Mouse (Mus musculus): Measurements from ENCODE around the gene Scamp4. TPM values are rescaled to one million over a fixed set of nuclear protein-coding genes. Genes with fewer than 3 reads are reported as not detected.
"Not testable (repeated sequence)": the region's sequence is repeated elsewhere in the genome, so short reads cannot be mapped to it uniquely, and the experiment has no call there.

Gene Scamp4
- total and polyA plus RNA-seq, 2 experiments from 2014 or later, result 24.1 to 87.9 TPM

GRCm38 (mm10) chr10:80604001-80604509, 1.4 kb downstream of the Scamp4 start:
- DNase-seq, result no peak
- H3K27ac ChIP-seq (ENCODE audit: low read depth, low read length), result no peak overlapping the region
- ATAC-seq, result no peak
- peaks cover 30% of the 10 kb centered on the region for H3K36me3 ChIP-seq (ENCODE audit: insufficient read depth)
- H3K9me3 ChIP-seq (ENCODE audit: low read length), result no peaks in the 10 kb centered on the region
- TF ChIP-seq CTCF (IDR thresholded peaks at IDR 0.05; ENCODE audit: low read depth), result no peak
- peak overlapping the region; percentile 57; the same call in 1 of the 2 replicates for H3K9ac ChIP-seq
- H3K4me3 ChIP-seq (ENCODE audit: low read depth, low read length), result no peak overlapping the region
- H3K4me2 ChIP-seq (ENCODE audit: low read depth), result peak overlapping the region; percentile 66
- WGBS, result 96% methylated on average over 7 of the region's 7 CpGs
- H3K27me3 ChIP-seq (ENCODE audit: insufficient read depth, low read length), result no peaks in the 10 kb centered on the region; the same call in 1 of the 2 replicates
- H3K4me1 ChIP-seq (ENCODE audit: insufficient read depth), result peaks cover 12% of the 10 kb centered on the region; the same call in 1 of the 2 replicates

GRCm38 (mm10) chr10:80604988-80605387, 2.3 kb downstream of the Scamp4 start:
- WGBS, result 93% methylated on average over 2 of the region's 2 CpGs
- Histone ChIP-seq H3K9me3 (ENCODE audit: low read length) (no peaks in the 10 kb centered on the region), H3K27me3 (ENCODE audit: insufficient read depth, low read length) (no peaks in the 10 kb centered on the region), H3K4me3 (ENCODE audit: low read depth, low read length) (no peak overlapping the region), H3K27ac (ENCODE audit: low read depth, low read length) (no peak overlapping the region), H3K4me1 (ENCODE audit: insufficient read depth) (peaks cover 12% of the 10 kb centered on the region; the same call in 1 of the 2 replicates), H3K4me2 (ENCODE audit: low read depth) (no peak overlapping the region), H3K9ac (no peak overlapping the region), H3K36me3 (ENCODE audit: insufficient read depth) (peaks cover 38% of the 10 kb centered on the region)
- DNase-seq (no peak), ATAC-seq (no peak)
- TF ChIP-seq CTCF (IDR thresholded peaks at IDR 0.05; ENCODE audit: low read depth), result no peak

GRCm38 (mm10) chr10:80605721-80606120, 3.0 kb downstream of the Scamp4 start, which contains the start of gene Gm49322:
Gene Gm49322 (plus strand): TSS chr10:80606021.
- not testable (repeated sequence) for H3K27me3 ChIP-seq (ENCODE audit: insufficient read depth, low read length); DNase-seq; H3K4me3 ChIP-seq (ENCODE audit: low read depth, low read length); H3K4me2 ChIP-seq (ENCODE audit: low read depth); H3K27ac ChIP-seq (ENCODE audit: low read depth, low read length); ATAC-seq; H3K9ac ChIP-seq; H3K9me3 ChIP-seq (ENCODE audit: low read length)
- Histone ChIP-seq H3K36me3 (ENCODE audit: insufficient read depth) (peaks cover 38% of the 10 kb centered on the region), H3K4me1 (ENCODE audit: insufficient read depth) (peaks cover 12% of the 10 kb centered on the region; the same call in 1 of the 2 replicates)
- WGBS, result 85% methylated on average over 4 of the region's 4 CpGs

GRCm38 (mm10) chr10:80606306-80606705, 3.6 kb downstream of the Scamp4 start:
- Histone ChIP-seq H3K4me3 (ENCODE audit: low read depth, low read length) (no peak overlapping the region), H3K9ac (no peak overlapping the region), H3K27me3 (ENCODE audit: insufficient read depth, low read length) (no peaks in the 10 kb centered on the region), H3K4me1 (ENCODE audit: insufficient read depth) (peaks cover 12% of the 10 kb centered on the region; the same call in 1 of the 2 replicates), H3K9me3 (ENCODE audit: low read length) (no peaks in the 10 kb centered on the region), H3K4me2 (ENCODE audit: low read depth) (no peak overlapping the region), H3K36me3 (ENCODE audit: insufficient read depth) (peaks cover 38% of the 10 kb centered on the region), H3K27ac (ENCODE audit: low read depth, low read length) (no peak overlapping the region)
- ATAC-seq, result no peak
- WGBS, result 91% methylated on average over 23 of the region's 23 CpGs
- TF ChIP-seq CTCF (IDR thresholded peaks at IDR 0.05; ENCODE audit: low read depth), result no peak
- DNase-seq, result no peak

GRCm38 (mm10) chr10:80606737-80607350, 4.2 kb downstream of the Scamp4 start:
- H3K4me3 ChIP-seq (ENCODE audit: low read depth, low read length), result no peak overlapping the region
- H3K27ac ChIP-seq (ENCODE audit: low read depth, low read length), result no peak overlapping the region
- ATAC-seq (no peak), DNase-seq (no peak)
- peaks cover 38% of the 10 kb centered on the region for H3K36me3 ChIP-seq (ENCODE audit: insufficient read depth)
- TF ChIP-seq CTCF (IDR thresholded peaks at IDR 0.05; ENCODE audit: low read depth), result no peak
- 96% methylated on average over 34 of the region's 34 CpGs for WGBS
- no peak overlapping the region for H3K4me2 ChIP-seq (ENCODE audit: low read depth)
- H3K9me3 ChIP-seq (ENCODE audit: low read length), result no peaks in the 10 kb centered on the region
- H3K9ac ChIP-seq, result no peak overlapping the region
- H3K27me3 ChIP-seq (ENCODE audit: insufficient read depth, low read length), result no peaks in the 10 kb centered on the region
- peaks cover 12% of the 10 kb centered on the region; the same call in 1 of the 2 replicates for H3K4me1 ChIP-seq (ENCODE audit: insufficient read depth)

DNA sequence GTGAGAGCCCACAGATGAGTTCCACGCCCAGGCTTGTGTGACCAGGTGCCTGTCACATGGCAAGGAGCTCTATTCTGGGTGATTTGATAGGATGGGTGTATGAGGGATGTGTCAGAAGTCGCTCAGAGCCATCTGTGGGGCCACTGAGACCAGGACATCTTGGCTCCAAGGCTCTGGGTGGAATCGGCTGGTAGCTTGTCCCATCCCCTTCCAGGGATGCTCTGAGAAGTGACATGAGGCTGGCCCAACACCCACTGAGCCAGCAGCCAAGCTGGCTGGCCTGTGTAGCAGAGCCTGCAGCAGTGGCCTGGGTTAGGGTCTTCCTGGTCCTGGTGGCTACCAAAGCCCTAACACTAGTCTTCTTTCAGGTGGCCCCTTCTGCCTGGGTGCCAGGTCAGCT, 5.8 kb downstream of the Scamp4 start:
- ATAC-seq, result no peak

GRCm38 (mm10) chr10:80609269-80609924, 6.7 kb downstream of the Scamp4 start:
- no peak for ATAC-seq
- peaks cover 56% of the 10 kb centered on the region for H3K36me3 ChIP-seq (ENCODE audit: insufficient read depth)

More for the DNA sequence above, 5.8 kb downstream of the Scamp4 start:
- H3K4me2 ChIP-seq (ENCODE audit: low read depth), result no peak overlapping the region
- TF ChIP-seq CTCF (IDR thresholded peaks at IDR 0.05; ENCODE audit: low read depth), result no peak
- no peak overlapping the region for H3K9ac ChIP-seq
- 93% methylated on average over 3 of the region's 3 CpGs for WGBS
- H3K4me3 ChIP-seq (ENCODE audit: low read depth, low read length), result no peak overlapping the region
- H3K27ac ChIP-seq (ENCODE audit: low read depth, low read length), result no peak overlapping the region
- peaks cover 7% of the 10 kb centered on the region; the same call in 1 of the 2 replicates for H3K4me1 ChIP-seq (ENCODE audit: insufficient read depth)
- peaks cover 48% of the 10 kb centered on the region for H3K36me3 ChIP-seq (ENCODE audit: insufficient read depth)
- DNase-seq, result no peak
- no peaks in the 10 kb centered on the region for H3K9me3 ChIP-seq (ENCODE audit: low read length)
- no peaks in the 10 kb centered on the region for H3K27me3 ChIP-seq (ENCODE audit: insufficient read depth, low read length)

More at GRCm38 (mm10) chr10:80609269-80609924, 6.7 kb downstream of the Scamp4 start:
- no peak overlapping the region for H3K9ac ChIP-seq
- TF ChIP-seq CTCF (IDR thresholded peaks at IDR 0.05; ENCODE audit: low read depth), result no peak
- H3K27me3 ChIP-seq (ENCODE audit: insufficient read depth, low read length), result no peaks in the 10 kb centered on the region
- H3K4me3 ChIP-seq (ENCODE audit: low read depth, low read length), result no peak overlapping the region
- H3K27ac ChIP-seq (ENCODE audit: low read depth, low read length), result no peak overlapping the region
- no peak for DNase-seq
- H3K4me1 ChIP-seq (ENCODE audit: insufficient read depth), result no peaks in the 10 kb centered on the region
- H3K9me3 ChIP-seq (ENCODE audit: low read length), result no peaks in the 10 kb centered on the region
- no peak overlapping the region for H3K4me2 ChIP-seq (ENCODE audit: low read depth)
- WGBS, result 91% methylated on average over 10 of the region's 10 CpGs
